Mouse (Mus musculus) heart, embryonic 12.5 days (tissue): ENCODE measurements around the gene Cntnap5a. TPM values are rescaled to one million over a fixed set of nuclear protein-coding genes. Genes with fewer than 3 reads are reported as not detected.

Experiments
- ATAC-seq: fragments of 200-750 bp; cut with Nextera tagmentation; 2 replicates; pipeline ENCODE4 v1.8.0; 2017; ENCODE audit warnings: moderate TSS enrichment, moderate library complexity; ENCODE audit not compliant: insufficient number of reproducible peaks, low FRiP score
- H3K27ac ChIP-seq: fragments of 300-500 bp; sonication (generic); 2 replicates; pipeline ENCODE4 v1.5.1; 2016; ENCODE audit warnings: mild to moderate bottlenecking, moderate library complexity; ENCODE audit not compliant: poor library complexity, severe bottlenecking
- H3K27me3 ChIP-seq: fragments of 300-500 bp; sonication (generic); replicated peaks from 2 replicates; pipeline ENCODE4 v1.6.1; 2016; ENCODE audit warnings: mild to moderate bottlenecking, moderate library complexity
- H3K36me3 ChIP-seq: fragments of 300-500 bp; sonication (generic); 2 replicates; pipeline ENCODE4 v1.6.1; 2016; ENCODE audit warnings: mild to moderate bottlenecking, moderate library complexity
- H3K4me1 ChIP-seq: fragments of 300-500 bp; sonication (generic); replicated peaks from 2 replicates; pipeline ENCODE4 v1.6.1; 2016; ENCODE audit warnings: mild to moderate bottlenecking
- H3K4me2 ChIP-seq: fragments of 300-500 bp; sonication (generic); 2 replicates; pipeline ENCODE4 v1.6.1; 2016; ENCODE audit warnings: mild to moderate bottlenecking, moderate library complexity
- H3K4me3 ChIP-seq: fragments of 300-500 bp; sonication (generic); 2 replicates; pipeline ENCODE4 v1.5.1; 2016; ENCODE audit warnings: mild to moderate bottlenecking
- H3K9ac ChIP-seq: fragments of 300-500 bp; sonication (generic); 2 replicates; pipeline ENCODE4 v1.6.1; 2016; ENCODE audit warnings: mild to moderate bottlenecking, moderate library complexity
- H3K9me3 ChIP-seq: fragments of 300-500 bp; sonication (generic); replicated peaks from 2 replicates; pipeline ENCODE4 v1.6.1; 2016; ENCODE audit warnings: mild to moderate bottlenecking, moderate library complexity
- WGBS: fragments of 180-500 bp; shearing (Covaris S2); methylation state at CpG from one replicate; pipeline ENCODE4 v1.1.7; 2016; 5-methylcytosine and 5-hydroxymethylcytosine counted together
- polyA plus RNA-seq: library from polyadenylated mRNA; unstranded; fragments of >200 nt; fragmentation: Nextera tagmentation; extraction: Ambion mirVana; gene quantifications from 2 replicates; pipeline ENCODE4 v1.2.1, GENCODE M21; 2016

The Cntnap5a gene
- polyA plus RNA-seq, 1 experiment from 2014 or later, result not detected

DNA sequence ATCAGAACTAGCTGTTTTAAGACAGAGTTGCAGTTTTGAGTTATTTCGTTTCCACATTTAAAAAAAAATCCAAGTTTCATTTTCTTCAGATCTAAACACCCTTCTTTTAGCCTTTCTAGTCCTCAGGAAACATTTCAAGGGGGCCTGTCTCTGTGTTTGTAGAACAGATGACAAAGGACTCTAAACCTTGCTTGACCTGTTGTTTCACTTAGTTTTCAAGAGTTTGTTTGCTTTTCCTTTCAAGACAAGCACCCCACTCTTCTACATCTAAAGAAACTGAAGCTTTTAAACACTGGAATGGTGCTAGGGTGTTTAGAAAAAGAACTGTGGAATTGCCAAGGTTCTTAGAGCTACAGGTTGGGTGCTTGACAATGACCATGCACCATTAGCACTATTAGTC lies 233.8 kb downstream of the Cntnap5a start:
- Histone ChIP-seq H3K4me3 (no peak overlapping the region), H3K9ac (no peak overlapping the region), H3K27ac (no peak overlapping the region), H3K27me3 (no peaks in the 10 kb centered on the region), H3K4me2 (no peak overlapping the region), H3K36me3 (no peaks in the 10 kb centered on the region), H3K4me1 (no peaks in the 10 kb centered on the region), H3K9me3 (peaks cover 2% of the 10 kb centered on the region; the same call in 1 of the 2 replicates)
- no peak for ATAC-seq
- 63% methylated on average over 1 of the region's 1 CpGs for WGBS

DNA sequence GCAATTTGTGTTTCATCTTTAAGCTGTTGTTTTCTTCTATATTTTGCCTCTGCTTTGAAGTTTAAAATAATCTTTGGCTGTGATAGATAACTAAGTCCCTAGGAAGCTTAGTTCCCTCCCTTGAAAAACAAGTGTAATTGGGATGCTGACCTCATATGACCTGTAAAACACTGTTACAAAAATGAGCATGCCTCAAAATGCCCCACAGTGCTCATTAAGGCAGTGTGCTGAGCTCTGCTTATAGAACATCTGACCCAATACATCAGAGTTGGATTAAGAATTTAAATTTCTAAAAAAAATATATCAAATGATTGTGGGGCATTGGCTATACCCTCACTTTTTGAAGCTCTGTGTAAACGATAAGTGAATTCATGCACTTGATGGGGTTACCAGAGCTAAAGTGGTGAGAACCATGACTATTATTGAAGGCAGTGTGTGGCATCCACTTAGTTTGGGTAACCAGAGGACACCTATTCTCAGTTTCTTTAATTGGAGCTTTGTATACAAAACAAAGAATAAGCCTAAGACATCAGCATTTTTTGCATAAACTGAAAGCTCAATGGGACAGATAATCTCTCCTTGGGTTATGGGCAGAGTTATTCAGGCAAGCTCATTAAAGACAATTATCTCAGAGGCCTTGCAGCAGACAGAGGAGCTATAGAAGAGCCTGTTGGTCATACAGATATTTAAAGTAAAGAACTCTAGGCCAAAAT lies 241.6 kb downstream of the Cntnap5a start:
- 82% methylated on average over 1 of the region's 1 CpGs for WGBS
- Histone ChIP-seq H3K9ac (no peak overlapping the region), H3K4me2 (no peak overlapping the region), H3K27ac (no peak overlapping the region), H3K27me3 (no peaks in the 10 kb centered on the region), H3K9me3 (no peaks in the 10 kb centered on the region), H3K36me3 (no peaks in the 10 kb centered on the region), H3K4me3 (no peak overlapping the region), H3K4me1 (peaks cover 2% of the 10 kb centered on the region; the same call in 1 of the 2 replicates)
- no peak for ATAC-seq

DNA sequence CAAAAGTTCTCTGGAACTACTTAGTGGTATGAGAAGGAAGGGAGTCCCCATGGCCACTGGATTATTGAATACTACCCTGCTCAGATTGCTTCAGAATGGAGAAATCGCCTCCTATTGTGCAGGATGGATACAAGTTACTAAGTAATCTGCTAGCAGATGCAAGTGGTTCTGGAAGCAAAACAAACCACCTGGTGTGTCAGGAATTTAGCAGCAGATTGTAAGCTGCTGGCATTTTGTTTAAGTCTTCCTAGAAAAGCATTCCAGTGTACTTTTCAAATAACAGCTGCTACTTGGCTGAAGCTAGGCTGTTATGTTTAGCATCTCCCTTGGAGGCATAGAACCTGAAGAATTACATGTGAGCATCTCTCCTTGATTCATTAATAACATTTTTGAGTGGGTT lies 247.5 kb downstream of the Cntnap5a start:
- no peak overlapping the region for H3K27ac ChIP-seq
- no peaks in the 10 kb centered on the region for H3K27me3 ChIP-seq
- WGBS, result 33% methylated on average over 1 of the region's 1 CpGs
- ATAC-seq, result no peak
- H3K9ac ChIP-seq, result no peak overlapping the region
- no peak overlapping the region for H3K4me2 ChIP-seq
- no peaks in the 10 kb centered on the region for H3K9me3 ChIP-seq
- no peak overlapping the region for H3K4me3 ChIP-seq
- no peaks in the 10 kb centered on the region for H3K36me3 ChIP-seq
- peaks cover 2% of the 10 kb centered on the region; the same call in 1 of the 2 replicates for H3K4me1 ChIP-seq

DNA sequence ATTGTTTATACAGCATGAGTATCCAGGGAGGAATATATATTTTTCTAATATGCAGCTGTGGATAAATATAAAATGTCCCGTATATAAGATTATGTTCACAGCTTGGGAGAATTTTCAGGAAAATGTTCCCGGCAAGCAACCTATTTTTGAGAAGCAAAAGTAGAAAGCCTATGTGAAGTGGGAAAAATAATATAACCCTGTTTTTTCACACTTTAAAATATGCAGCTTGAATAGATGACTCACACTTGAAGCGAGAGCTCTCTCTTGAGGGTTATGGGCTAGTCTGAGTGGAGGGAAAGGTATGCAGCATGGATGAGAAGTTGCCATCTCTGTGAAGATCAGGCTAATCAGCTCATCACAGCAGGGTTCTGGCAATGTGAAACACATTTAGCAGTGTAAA lies 261.3 kb downstream of the Cntnap5a start:
- Histone ChIP-seq H3K27me3 (no peaks in the 10 kb centered on the region), H3K4me1 (no peaks in the 10 kb centered on the region), H3K4me3 (no peak overlapping the region), H3K27ac (no peak overlapping the region), H3K9me3 (no peaks in the 10 kb centered on the region), H3K4me2 (no peak overlapping the region), H3K36me3 (no peaks in the 10 kb centered on the region), H3K9ac (no peak overlapping the region)
- 81% methylated on average over 3 of the region's 3 CpGs for whole genome bisulfite sequencing
- ATAC-seq, result no peak

DNA sequence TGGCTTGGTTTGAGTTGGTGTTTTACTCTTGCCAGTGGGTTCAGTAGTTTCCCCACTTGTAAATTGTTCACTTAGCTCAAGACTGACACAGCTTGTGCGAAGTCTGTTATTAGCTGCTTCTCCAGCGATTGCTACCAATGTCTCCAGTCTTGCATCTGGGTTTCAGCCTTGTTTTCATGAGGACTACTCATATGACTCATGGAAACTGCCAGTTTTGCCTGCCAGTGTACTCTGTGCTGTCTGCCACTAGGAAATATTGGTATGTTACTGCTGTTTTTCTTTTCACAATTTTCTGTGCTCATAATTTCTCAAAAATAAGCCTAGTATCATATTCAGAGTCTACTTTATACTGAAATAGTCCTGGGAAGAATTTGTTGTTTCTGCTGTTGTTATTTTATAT lies 272.0 kb downstream of the Cntnap5a start:
- ATAC-seq, result no peak
- Histone ChIP-seq H3K36me3 (no peaks in the 10 kb centered on the region), H3K27ac (no peak overlapping the region), H3K9ac (no peak overlapping the region), H3K4me1 (no peaks in the 10 kb centered on the region), H3K4me2 (no peak overlapping the region), H3K9me3 (no peaks in the 10 kb centered on the region), H3K4me3 (no peak overlapping the region), H3K27me3 (no peaks in the 10 kb centered on the region)
- 77% methylated on average over 2 of the region's 2 CpGs for WGBS

DNA sequence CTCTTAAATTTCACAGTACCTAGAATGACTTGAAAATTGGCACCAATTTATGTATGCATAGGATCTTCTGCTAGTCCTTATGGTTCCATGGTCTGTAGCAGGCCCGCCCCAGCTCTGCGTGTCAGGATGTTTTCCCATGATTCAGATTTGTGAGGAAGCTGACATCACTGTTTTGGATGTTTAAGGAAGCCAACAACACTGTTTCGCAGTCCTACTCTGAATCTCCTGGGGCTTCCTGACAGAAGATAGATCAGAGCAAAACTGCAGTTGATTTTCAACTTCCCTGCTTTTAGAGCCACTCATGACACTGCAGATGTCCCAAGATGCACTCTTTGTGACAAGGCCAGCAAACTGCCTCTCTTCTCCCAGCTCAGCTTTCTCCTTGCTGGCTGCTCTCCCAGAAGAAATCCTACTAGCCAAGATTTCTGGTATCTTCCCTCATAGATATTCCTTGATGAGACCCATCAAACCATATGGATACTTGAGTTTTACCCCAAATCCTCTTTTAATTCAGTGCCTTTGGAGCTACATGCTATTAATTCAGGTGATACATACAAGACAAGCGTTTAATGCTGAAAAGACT lies 280.5 kb downstream of the Cntnap5a start:
- WGBS, result 66% methylated on average over 4 of the region's 4 CpGs
- Histone ChIP-seq H3K9me3 (no peaks in the 10 kb centered on the region), H3K27me3 (no peaks in the 10 kb centered on the region), H3K4me2 (no peak overlapping the region), H3K4me1 (no peaks in the 10 kb centered on the region), H3K27ac (no peak overlapping the region), H3K36me3 (no peaks in the 10 kb centered on the region), H3K4me3 (no peak overlapping the region), H3K9ac (no peak overlapping the region)
- ATAC-seq, result no peak

DNA sequence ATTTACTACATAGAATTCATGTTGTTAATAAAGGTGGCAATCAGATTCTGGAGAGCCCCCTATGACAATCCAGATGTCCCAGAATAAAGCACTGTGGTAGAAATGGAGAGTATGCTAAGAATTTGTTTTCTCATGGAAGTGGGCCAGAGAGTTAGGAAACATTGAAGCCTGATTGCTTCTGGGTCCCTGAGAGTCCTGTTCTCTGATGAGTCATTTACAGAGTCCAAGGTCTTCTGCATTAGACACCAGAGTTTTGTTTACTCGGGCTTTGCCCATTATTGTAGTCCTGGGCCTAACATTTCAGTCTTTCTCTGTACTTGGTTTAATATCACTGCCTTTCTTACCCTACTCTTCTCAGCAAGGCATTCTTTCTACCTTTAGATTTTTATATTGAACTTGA lies 305.6 kb downstream of the Cntnap5a start:
- Histone ChIP-seq H3K36me3 (no peaks in the 10 kb centered on the region), H3K27me3 (no peaks in the 10 kb centered on the region), H3K9me3 (no peaks in the 10 kb centered on the region), H3K4me3 (no peak overlapping the region), H3K27ac (no peak overlapping the region), H3K4me2 (no peak overlapping the region), H3K9ac (no peak overlapping the region), H3K4me1 (no peaks in the 10 kb centered on the region)
- 77% methylated on average over 1 of the region's 1 CpGs for WGBS
- ATAC-seq, result no peak

DNA sequence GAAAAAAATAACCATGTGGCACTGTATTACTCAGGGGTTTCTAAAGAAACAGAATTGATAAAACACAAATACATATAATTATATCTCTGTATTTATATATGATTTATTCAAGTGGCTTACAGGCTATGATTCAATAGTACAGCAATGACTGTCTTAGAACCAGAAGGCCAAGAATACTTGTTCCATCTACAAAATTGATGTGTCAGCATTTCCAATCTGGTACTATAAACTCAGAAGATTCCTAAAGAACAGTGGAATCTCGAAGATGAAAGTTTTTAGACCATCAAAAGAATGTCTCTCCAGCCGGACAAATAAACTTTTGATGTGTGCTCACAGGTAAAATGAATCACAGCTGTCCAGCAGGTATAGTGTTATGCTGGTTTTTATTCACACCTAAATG lies 331.2 kb downstream of the Cntnap5a start:
- no peak for ATAC-seq
- Histone ChIP-seq H3K36me3 (no peaks in the 10 kb centered on the region), H3K4me2 (no peak overlapping the region), H3K27ac (no peak overlapping the region), H3K27me3 (no peaks in the 10 kb centered on the region), H3K4me3 (no peak overlapping the region), H3K4me1 (no peaks in the 10 kb centered on the region), H3K9ac (no peak overlapping the region), H3K9me3 (no peaks in the 10 kb centered on the region)
- WGBS, result 68% methylated on average over 2 of the region's 2 CpGs

DNA sequence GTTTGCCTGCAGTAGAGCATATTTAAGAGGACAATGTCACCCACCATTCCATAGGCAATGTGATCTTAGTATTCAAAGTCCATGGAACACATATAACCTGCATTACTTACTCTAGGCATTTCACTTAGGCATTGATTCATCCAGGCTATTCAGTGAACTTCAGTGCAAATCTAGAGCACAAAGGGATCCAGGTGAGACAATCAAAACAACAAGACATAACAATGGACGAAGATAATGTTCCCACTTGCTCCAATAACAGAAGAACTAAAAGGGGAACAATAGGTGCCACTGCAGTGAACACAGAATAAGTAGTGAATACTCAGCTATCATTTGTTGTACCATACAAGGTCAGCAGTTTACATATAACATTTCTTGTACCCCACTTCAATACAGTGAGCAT lies 345.1 kb downstream of the Cntnap5a start:
- 68% methylated on average over 1 of the region's 1 CpGs for WGBS
- Histone ChIP-seq H3K4me3 (no peak overlapping the region), H3K27ac (no peak overlapping the region), H3K27me3 (no peaks in the 10 kb centered on the region), H3K9me3 (no peaks in the 10 kb centered on the region), H3K4me2 (no peak overlapping the region), H3K9ac (no peak overlapping the region), H3K36me3 (no peaks in the 10 kb centered on the region), H3K4me1 (no peaks in the 10 kb centered on the region)
- ATAC-seq, result no peak

DNA sequence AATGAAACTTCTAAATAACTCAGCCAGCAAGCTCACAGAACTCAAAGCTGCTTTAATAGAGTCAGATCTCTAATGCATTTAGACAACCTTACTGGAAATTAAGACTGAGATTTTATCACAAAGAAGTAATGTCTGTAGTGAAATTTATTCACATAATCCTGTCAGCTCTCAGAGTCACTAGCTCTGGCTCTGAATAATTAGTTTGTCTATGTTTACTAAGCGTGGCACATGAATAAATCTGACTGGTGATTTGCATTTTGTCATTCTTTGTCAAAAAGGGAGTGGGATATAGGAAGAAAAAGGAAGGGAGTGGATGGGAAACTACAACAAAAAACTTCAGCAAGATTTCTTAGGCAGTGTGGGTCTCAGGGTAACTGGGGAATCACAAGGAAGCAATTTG lies 351.3 kb downstream of the Cntnap5a start:
- WGBS, result 50% methylated on average over 1 of the region's 1 CpGs
- no peak overlapping the region for H3K27ac ChIP-seq
- ATAC-seq, result no peak

DNA sequence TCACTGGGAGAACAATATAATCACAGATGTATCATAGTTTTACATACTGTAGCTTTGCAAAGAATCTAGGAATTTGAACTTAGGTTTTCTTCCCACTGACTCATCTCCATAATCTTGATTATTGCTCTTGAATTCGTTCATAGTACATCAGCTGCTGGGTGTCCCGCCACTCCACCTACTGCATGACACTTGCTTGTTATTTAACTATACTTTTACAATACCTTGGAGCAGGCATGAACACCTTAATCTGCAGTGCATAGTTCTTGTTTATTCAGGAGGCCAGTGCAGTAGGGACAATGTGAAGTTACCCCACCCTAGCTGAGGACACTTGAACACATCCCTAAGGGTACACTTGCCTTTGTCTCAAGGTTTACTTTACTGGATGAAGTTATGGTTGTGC lies 352.3 kb downstream of the Cntnap5a start:
- no peak overlapping the region for H3K4me3 ChIP-seq
- no peak overlapping the region for H3K4me2 ChIP-seq
- H3K9me3 ChIP-seq, result no peaks in the 10 kb centered on the region
- 73% methylated on average over 2 of the region's 2 CpGs for WGBS
- ATAC-seq, result no peak
- H3K27me3 ChIP-seq, result no peaks in the 10 kb centered on the region
- no peak overlapping the region for H3K9ac ChIP-seq
- no peak overlapping the region for H3K27ac ChIP-seq
- H3K4me1 ChIP-seq, result no peaks in the 10 kb centered on the region
- no peaks in the 10 kb centered on the region for H3K36me3 ChIP-seq

More for the DNA sequence above, 351.3 kb downstream of the Cntnap5a start:
- no peaks in the 10 kb centered on the region for H3K36me3 ChIP-seq
- no peak overlapping the region for H3K4me2 ChIP-seq
- no peaks in the 10 kb centered on the region for H3K9me3 ChIP-seq
- no peaks in the 10 kb centered on the region for H3K4me1 ChIP-seq
- no peaks in the 10 kb centered on the region for H3K27me3 ChIP-seq
- H3K4me3 ChIP-seq, result no peak overlapping the region
- no peak overlapping the region for H3K9ac ChIP-seq

DNA sequence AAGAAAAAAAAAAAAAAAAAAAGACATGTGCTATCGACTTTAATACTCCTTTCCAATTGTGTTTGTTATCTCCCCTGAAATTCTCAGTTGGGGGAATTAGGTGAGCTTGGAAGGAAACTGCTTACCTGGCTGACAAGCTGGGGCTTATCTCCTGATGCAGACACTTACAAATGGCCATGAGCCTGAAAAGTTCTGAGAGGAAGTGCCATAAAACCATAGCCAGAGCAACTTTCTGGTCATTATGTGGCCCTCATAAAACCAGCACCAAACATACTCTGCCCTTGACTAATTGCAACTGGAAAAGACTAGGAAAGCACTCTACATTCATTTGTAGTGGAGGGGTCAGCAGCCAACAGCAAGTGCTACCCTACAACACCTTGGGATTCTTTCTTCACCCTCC lies 359.5 kb downstream of the Cntnap5a start:
- ATAC-seq, result no peak
- no peaks in the 10 kb centered on the region for H3K36me3 ChIP-seq
- no peaks in the 10 kb centered on the region for H3K4me1 ChIP-seq
- no peak overlapping the region for H3K27ac ChIP-seq
- H3K27me3 ChIP-seq, result no peaks in the 10 kb centered on the region
- 46% methylated on average over 1 of the region's 1 CpGs for WGBS
- H3K4me2 ChIP-seq, result no peak overlapping the region
- H3K9ac ChIP-seq, result no peak overlapping the region
- no peaks in the 10 kb centered on the region for H3K9me3 ChIP-seq
- no peak overlapping the region for H3K4me3 ChIP-seq
